Mouse (Mus musculus) olfactory bulb, adult 2 months (tissue): ENCODE measurements around the gene Mok.
"Not testable (repeated sequence)": the region's sequence is repeated elsewhere in the genome, so short reads cannot be mapped to it uniquely, and the experiment has no call there.

Source experiments
- CTCF ChIP-seq: fragments of 200-500 bp; IDR thresholded peaks from 2 replicates; pipeline ENCODE4 v1.5.1; 2012; ENCODE audit warnings: low read depth, mild to moderate bottlenecking, low read length, moderate library complexity; ENCODE audit not compliant: insufficient read depth
- POLR2A ChIP-seq: fragments of 200-500 bp; IDR thresholded peaks from 2 replicates; pipeline ENCODE4 v1.6.1; 2012; ENCODE audit warnings: mild to moderate bottlenecking, low read depth, low read length, moderate library complexity; ENCODE audit not compliant: insufficient read depth

DNA sequence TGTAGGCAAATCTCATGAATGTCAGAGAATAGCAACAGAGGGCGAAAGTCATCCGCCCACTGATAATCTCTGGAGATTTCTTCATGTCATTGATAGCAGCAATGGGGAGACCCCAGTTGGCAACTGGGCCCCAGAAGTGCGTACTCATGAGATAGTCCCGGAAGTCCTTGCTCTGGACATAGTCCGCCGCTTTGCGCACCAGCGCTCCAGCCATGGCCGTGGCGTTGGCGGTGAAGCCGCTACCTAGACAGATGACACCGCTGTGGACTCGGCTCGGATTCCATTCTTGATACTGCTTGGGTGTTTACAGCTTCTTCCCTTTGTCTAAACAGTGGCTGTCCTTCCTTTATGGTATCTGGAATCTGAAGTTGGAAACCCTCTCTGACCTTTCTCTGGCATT, 17.9 kb upstream of the Mok start:
- TF ChIP-seq CTCF, POLR2A: not testable (repeated sequence)
